Mouse (Mus musculus): ENCODE results near the gene Ldlrad3. TPM values are rescaled to one million over a fixed set of nuclear protein-coding genes. Genes with fewer than 3 reads are reported as not detected.

The Ldlrad3 gene
- polyA plus RNA-seq, 1 experiment from 2014 or later = 13.5 TPM

- 80% methylated on average over 16 of the region's 16 CpGs for WGBS
- ATAC-seq (replicated peaks; ENCODE audit: extremely low read depth, insufficient read depth, low FRiP score) = no peak
- peaks cover 10% of the 10 kb centered on the region for H3K4me1 ChIP-seq (ENCODE audit: control insufficient read depth, insufficient read depth, low read length)
- H3K9ac ChIP-seq (ENCODE audit: low read length) = no peak overlapping the region
- H3K27ac ChIP-seq (ENCODE audit: low read length) = no peak overlapping the region
- H3K27me3 ChIP-seq (ENCODE audit: control insufficient read depth, insufficient read depth, low read length) = no peaks in the 10 kb centered on the region
- no peaks in the 10 kb centered on the region for H3K36me3 ChIP-seq (ENCODE audit: control insufficient read depth, insufficient read depth)
- H3K4me3 ChIP-seq (ENCODE audit: low read length) = no peak overlapping the region
- H3K4me2 ChIP-seq (ENCODE audit: low read depth, low read length) = no peak overlapping the region
- no peaks in the 10 kb centered on the region for H3K9me3 ChIP-seq (replicated peaks; ENCODE audit: control insufficient read depth, low read length)
Observed at GRCm38 (mm10) chr2:102048296-102049175, 137.6 kb downstream of the Ldlrad3 start.

GRCm38 (mm10) chr2:102046481-102046880, 139.7 kb downstream of the Ldlrad3 start:
- no peak overlapping the region for H3K9ac ChIP-seq (ENCODE audit: low read length)
- ATAC-seq (replicated peaks; ENCODE audit: extremely low read depth, insufficient read depth, low FRiP score) = no peak
- H3K27me3 ChIP-seq (ENCODE audit: control insufficient read depth, insufficient read depth, low read length) = no peaks in the 10 kb centered on the region
- H3K27ac ChIP-seq (ENCODE audit: low read length) = no peak overlapping the region
- H3K4me3 ChIP-seq (ENCODE audit: low read length) = no peak overlapping the region
- no peaks in the 10 kb centered on the region for H3K9me3 ChIP-seq (replicated peaks; ENCODE audit: control insufficient read depth, low read length)
- H3K36me3 ChIP-seq (ENCODE audit: control insufficient read depth, insufficient read depth) = no peaks in the 10 kb centered on the region
- H3K4me2 ChIP-seq (ENCODE audit: low read depth, low read length) = no peak overlapping the region
- WGBS = 85% methylated on average over 7 of the region's 7 CpGs
- H3K4me1 ChIP-seq (ENCODE audit: control insufficient read depth, insufficient read depth, low read length) = no peaks in the 10 kb centered on the region; the same call in 1 of the 2 replicates

GRCm38 (mm10) chr2:102040456-102040855, 145.7 kb downstream of the Ldlrad3 start:
- Histone ChIP-seq H3K4me1 (ENCODE audit: control insufficient read depth, insufficient read depth, low read length) (peaks cover 29% of the 10 kb centered on the region), H3K9ac (ENCODE audit: low read length) (no peak overlapping the region), H3K4me3 (ENCODE audit: low read length) (no peak overlapping the region), H3K27ac (ENCODE audit: low read length) (no peak overlapping the region), H3K9me3 (replicated peaks; ENCODE audit: control insufficient read depth, low read length) (no peaks in the 10 kb centered on the region), H3K36me3 (ENCODE audit: control insufficient read depth, insufficient read depth) (no peaks in the 10 kb centered on the region), H3K27me3 (ENCODE audit: control insufficient read depth, insufficient read depth, low read length) (no peaks in the 10 kb centered on the region), H3K4me2 (ENCODE audit: low read depth, low read length) (no peak overlapping the region)
- ATAC-seq (replicated peaks; ENCODE audit: extremely low read depth, insufficient read depth, low FRiP score) = no peak
- WGBS = 95% methylated on average over 5 of the region's 5 CpGs

- Histone ChIP-seq H3K9ac (ENCODE audit: low read length) (no peak overlapping the region), H3K27ac (ENCODE audit: low read length) (peak overlapping the region; percentile 49), H3K27me3 (ENCODE audit: control insufficient read depth, insufficient read depth, low read length) (no peaks in the 10 kb centered on the region), H3K9me3 (replicated peaks; ENCODE audit: control insufficient read depth, low read length) (no peaks in the 10 kb centered on the region), H3K36me3 (ENCODE audit: control insufficient read depth, insufficient read depth) (no peaks in the 10 kb centered on the region), H3K4me1 (ENCODE audit: control insufficient read depth, insufficient read depth, low read length) (peaks cover 29% of the 10 kb centered on the region), H3K4me3 (ENCODE audit: low read length) (no peak overlapping the region), H3K4me2 (ENCODE audit: low read depth, low read length) (peak overlapping the region; percentile 16)
- 69% methylated on average over 2 of the region's 2 CpGs for WGBS
- no peak for ATAC-seq (replicated peaks; ENCODE audit: extremely low read depth, insufficient read depth, low FRiP score)
Observed at GRCm38 (mm10) chr2:102040011-102040410, 146.2 kb downstream of the Ldlrad3 start.

DNA sequence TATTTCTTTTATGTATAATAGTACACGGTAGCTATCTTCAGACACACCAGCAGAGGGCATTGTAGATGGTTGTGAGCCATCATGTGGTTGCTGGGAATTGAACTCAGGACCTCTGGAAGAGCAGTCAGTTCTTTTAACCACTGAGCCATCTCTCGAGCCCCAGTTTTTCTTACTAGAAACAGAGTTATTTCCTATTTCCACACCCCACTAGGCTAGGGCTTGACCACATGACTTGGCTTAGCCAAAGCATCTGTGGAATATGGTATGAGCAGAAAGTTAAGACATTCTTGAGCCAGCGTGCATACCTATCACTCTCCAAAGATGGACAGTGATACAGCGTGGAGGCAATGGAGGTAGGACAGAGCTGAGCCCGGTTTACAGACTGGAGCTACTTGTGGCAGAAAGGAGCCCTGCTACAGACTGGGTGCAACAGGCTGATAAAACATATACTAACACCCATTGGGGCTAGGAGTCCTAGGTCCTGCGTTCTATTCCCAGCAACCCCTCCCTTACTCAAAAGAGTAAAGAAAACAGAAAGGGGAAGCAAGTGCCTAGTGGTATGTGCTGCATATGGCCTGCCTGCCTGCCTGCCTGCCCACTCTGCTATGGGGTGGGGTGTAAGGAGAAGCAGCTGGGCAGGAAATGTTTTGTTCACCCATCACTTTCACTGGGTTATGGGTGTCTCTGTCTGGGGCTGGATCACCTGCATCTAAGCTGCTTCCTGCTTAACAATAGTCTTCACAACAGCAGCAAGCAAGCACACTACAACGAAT, 147.1 kb downstream of the Ldlrad3 start:
- H3K4me3 ChIP-seq (ENCODE audit: low read length) = no peak overlapping the region
- H3K27ac ChIP-seq (ENCODE audit: low read length) = 0 out of 2 replicates have a peak overlapping the region, but pooled peaks have one; percentile 5
- H3K4me2 ChIP-seq (ENCODE audit: low read depth, low read length) = no peak overlapping the region

DNA sequence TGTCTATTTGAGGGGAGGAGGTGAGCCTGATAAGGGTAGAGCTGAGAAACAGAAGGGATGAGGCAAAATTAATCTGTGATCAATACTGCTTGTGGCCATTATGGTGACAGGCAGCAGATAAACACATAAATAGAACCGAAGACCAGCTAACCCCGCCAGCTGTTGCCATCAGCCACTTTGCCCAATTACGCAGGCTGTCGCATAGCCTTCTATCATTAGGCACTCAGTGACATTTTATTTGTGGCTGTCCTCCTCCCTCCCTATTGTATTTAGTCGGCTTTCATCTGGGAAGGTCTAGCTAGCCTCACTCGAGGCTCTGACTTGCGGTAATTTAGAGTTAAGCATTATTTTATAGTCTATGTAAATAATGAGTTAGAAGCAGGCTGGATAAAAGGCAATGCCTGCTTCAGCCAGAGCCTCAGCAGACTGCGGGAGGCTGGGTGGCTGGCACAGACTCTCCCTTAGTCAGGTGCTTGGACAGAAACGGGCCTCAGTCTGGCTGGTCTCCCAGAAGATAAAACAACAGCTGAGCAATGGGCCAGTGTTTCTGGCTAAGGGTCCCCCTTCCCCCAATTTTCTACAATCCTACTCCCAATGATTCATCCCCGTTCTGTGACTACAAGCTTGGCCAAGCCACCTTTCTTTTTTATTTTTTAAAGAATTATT, 147.8 kb downstream of the Ldlrad3 start:
- peak; percentile 42; the same call in 1 of the 2 replicates for ATAC-seq (replicated peaks; ENCODE audit: extremely low read depth, insufficient read depth, low FRiP score)
- WGBS = 38% methylated on average over 10 of the region's 10 CpGs
- no peak overlapping the region for H3K4me2 ChIP-seq (ENCODE audit: low read depth, low read length)
- H3K27me3 ChIP-seq (ENCODE audit: control insufficient read depth, insufficient read depth, low read length) = no peaks in the 10 kb centered on the region
- H3K9ac ChIP-seq (ENCODE audit: low read length) = no peak overlapping the region
- peaks cover 34% of the 10 kb centered on the region for H3K4me1 ChIP-seq (ENCODE audit: control insufficient read depth, insufficient read depth, low read length)
- no peaks in the 10 kb centered on the region for H3K36me3 ChIP-seq (ENCODE audit: control insufficient read depth, insufficient read depth)
- no peaks in the 10 kb centered on the region for H3K9me3 ChIP-seq (replicated peaks; ENCODE audit: control insufficient read depth, low read length)
- H3K4me3 ChIP-seq (ENCODE audit: low read length) = no peak overlapping the region
- H3K27ac ChIP-seq (ENCODE audit: low read length) = peak overlapping the region; percentile 37; the same call in 1 of the 2 replicates

More for the DNA sequence above, 147.1 kb downstream of the Ldlrad3 start:
- Histone ChIP-seq H3K4me1 (ENCODE audit: control insufficient read depth, insufficient read depth, low read length) (peaks cover 29% of the 10 kb centered on the region), H3K9me3 (replicated peaks; ENCODE audit: control insufficient read depth, low read length) (no peaks in the 10 kb centered on the region), H3K36me3 (ENCODE audit: control insufficient read depth, insufficient read depth) (no peaks in the 10 kb centered on the region), H3K27me3 (ENCODE audit: control insufficient read depth, insufficient read depth, low read length) (no peaks in the 10 kb centered on the region), H3K9ac (ENCODE audit: low read length) (no peak overlapping the region)
- peak; percentile 42; the same call in 1 of the 2 replicates for ATAC-seq (replicated peaks; ENCODE audit: extremely low read depth, insufficient read depth, low FRiP score)
- 78% methylated on average over 7 of the region's 7 CpGs for WGBS

DNA sequence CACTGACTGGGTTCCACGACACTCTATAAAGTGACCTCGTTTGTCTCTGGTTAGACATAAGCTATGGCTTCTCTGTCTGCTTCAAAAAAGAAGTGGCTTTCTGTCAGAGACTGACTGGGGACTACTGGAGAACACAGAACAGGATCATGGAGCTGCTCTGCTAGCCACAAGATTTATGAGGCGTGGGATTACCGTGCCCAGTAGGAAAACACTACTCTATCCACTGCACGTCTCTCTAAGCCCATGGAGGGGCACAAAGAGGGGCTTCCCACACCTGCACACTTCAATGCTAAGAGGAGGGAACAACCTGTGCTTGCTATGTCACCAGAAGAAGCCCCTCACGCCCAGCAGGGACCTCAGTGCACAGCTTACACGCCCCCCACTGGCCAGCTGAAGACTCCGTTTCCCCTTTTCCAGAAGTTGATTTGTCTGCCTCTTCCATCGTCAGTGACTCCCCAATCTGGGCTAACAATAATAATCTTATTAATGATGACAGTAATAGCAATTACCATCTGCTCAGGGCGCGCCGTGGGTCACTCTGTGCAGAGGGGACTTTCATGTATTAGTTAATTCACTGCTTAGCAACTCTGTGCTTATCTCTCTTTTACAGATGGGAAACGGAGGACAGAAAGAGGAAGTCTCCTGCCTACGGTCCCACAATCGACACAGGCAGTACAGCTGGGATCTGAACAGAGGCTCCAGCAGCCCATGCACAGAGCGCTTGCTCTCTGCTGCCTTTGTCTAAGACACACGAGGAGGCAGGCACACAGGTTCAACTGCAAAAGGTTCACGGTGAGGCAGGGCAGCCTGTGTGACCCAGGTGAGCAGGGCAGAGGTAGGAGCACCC, 149.3 kb downstream of the Ldlrad3 start:
- Histone ChIP-seq H3K36me3 (ENCODE audit: control insufficient read depth, insufficient read depth) (no peaks in the 10 kb centered on the region), H3K9me3 (replicated peaks; ENCODE audit: control insufficient read depth, low read length) (no peaks in the 10 kb centered on the region), H3K27ac (ENCODE audit: low read length) (peak overlapping the region; percentile 38; the same call in 1 of the 2 replicates), H3K4me1 (ENCODE audit: control insufficient read depth, insufficient read depth, low read length) (peaks cover 42% of the 10 kb centered on the region), H3K4me2 (ENCODE audit: low read depth, low read length) (peak overlapping the region; percentile 52), H3K27me3 (ENCODE audit: control insufficient read depth, insufficient read depth, low read length) (no peaks in the 10 kb centered on the region), H3K4me3 (ENCODE audit: low read length) (peak overlapping the region; percentile 10), H3K9ac (ENCODE audit: low read length) (peak overlapping the region; percentile 58)
- 55% methylated on average over 18 of the region's 18 CpGs for WGBS
- peak; percentile 20 for ATAC-seq (replicated peaks; ENCODE audit: extremely low read depth, insufficient read depth, low FRiP score)

DNA sequence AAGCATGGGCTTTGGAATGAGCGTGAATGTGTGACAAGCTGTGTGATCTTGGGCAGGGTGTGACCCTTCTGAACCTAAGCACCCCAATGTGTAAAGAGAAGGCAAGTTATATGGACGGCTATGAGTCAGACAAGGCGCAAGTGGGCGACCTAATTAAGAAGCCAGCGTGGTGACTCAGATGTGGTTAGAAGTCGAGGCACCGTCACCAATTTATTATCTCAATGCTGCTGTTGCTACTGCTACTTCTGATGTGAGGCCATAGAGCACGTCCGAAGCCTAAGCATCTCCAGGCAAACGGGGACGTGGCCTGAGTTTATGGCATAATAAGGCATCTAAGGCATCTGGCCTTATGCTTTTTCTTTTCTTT, 151.7 kb downstream of the Ldlrad3 start:
- no peak overlapping the region for H3K4me3 ChIP-seq (ENCODE audit: low read length)
- H3K27me3 ChIP-seq (ENCODE audit: control insufficient read depth, insufficient read depth, low read length) = no peaks in the 10 kb centered on the region
- no peak for ATAC-seq (replicated peaks; ENCODE audit: extremely low read depth, insufficient read depth, low FRiP score)
- H3K4me2 ChIP-seq (ENCODE audit: low read depth, low read length) = no peak overlapping the region
- H3K36me3 ChIP-seq (ENCODE audit: control insufficient read depth, insufficient read depth) = no peaks in the 10 kb centered on the region
- H3K9me3 ChIP-seq (replicated peaks; ENCODE audit: control insufficient read depth, low read length) = no peaks in the 10 kb centered on the region
- WGBS = 79% methylated on average over 11 of the region's 11 CpGs
- H3K9ac ChIP-seq (ENCODE audit: low read length) = no peak overlapping the region
- no peak overlapping the region for H3K27ac ChIP-seq (ENCODE audit: low read length)
- H3K4me1 ChIP-seq (ENCODE audit: control insufficient read depth, insufficient read depth, low read length) = peaks cover 39% of the 10 kb centered on the region

Data from heart, embryonic 16.5 days (tissue).